Mouse (Mus musculus) CH12F3 (cell line): ENCODE data around the gene Prrc2b.

ENCODE experiments used
- in situ Hi-C: fragments of 300-500 bp; cut with MboI; formaldehyde crosslinking; loops from 2 replicates; pipeline ENCODE4 v1.14.3; 2020; ENCODE audit warnings: low sequenced_read_pairs

The Prrc2b gene

GRCm38 (mm10) chr2:32182119-32182518 is 31.2 kb downstream of the Prrc2b start:
- in situ Hi-C loops: no loop called here

- in situ Hi-C loops: no loop called here
Observed at GRCm38 (mm10) chr2:32182676-32183296, 31.9 kb downstream of the Prrc2b start.

- in situ Hi-C loops: no loop called here
Observed at GRCm38 (mm10) chr2:32187019-32187551, 36.2 kb downstream of the Prrc2b start.

- in situ Hi-C loops: no loop called here
Observed at GRCm38 (mm10) chr2:32187649-32188048, 36.8 kb downstream of the Prrc2b start.

DNA sequence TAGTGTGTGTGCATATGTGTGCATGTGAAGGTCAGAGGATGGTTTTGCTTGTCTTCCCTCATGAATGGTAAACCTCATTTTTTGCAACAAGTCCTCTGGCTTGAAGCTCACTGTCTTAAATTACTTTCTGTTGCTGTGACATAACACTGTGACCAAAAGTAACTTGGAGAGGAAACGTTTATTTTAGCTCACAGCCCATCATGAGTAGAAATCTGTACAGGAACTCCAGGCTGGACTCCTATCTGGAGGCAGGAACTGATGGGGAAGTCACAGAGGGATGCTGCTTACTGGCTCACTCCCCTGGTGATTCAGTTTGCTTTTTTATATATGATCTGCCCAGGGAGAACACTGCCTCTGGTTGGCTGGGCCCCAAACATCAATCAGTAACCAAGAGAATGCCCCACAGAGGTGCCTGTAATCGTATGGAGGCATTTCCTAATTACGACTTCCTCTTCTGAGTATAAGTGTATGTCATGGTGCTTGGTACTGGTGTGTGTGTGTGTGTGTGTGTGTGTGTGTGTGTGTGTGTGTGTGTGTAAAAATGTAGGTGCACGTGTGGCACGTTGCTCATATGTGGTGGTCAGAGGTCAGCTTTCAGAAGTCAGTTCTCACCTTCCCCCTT is 38.3 kb downstream of the Prrc2b start:
- in situ Hi-C loops: no loop called here

GRCm38 (mm10) chr2:32190620-32191019 is 39.7 kb downstream of the Prrc2b start:
- in situ Hi-C loops: no loop called here

- in situ Hi-C loops: no loop called here
Observed at GRCm38 (mm10) chr2:32191872-32192507, 41.1 kb downstream of the Prrc2b start.

DNA sequence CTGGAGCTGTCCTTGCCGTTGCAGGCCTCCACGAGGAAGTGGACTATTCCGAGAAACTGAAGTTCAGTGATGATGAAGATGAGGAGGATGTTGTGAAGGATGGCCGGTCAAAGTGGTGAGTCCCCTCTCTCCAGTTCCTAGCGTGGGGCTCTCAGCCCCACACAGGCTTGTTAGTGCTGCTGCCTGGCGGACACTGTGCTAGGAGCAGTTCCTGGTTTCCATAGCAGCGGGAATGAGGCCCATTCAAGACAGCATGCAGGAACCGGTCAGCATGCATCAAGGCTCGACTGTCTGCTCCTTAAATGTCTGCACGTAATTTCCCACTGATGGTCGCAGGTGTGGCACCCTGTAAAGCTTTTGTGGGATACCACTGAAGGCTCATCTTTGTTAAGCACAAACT is 48.1 kb downstream of the Prrc2b start:
- in situ Hi-C loops: no loop called here

DNA sequence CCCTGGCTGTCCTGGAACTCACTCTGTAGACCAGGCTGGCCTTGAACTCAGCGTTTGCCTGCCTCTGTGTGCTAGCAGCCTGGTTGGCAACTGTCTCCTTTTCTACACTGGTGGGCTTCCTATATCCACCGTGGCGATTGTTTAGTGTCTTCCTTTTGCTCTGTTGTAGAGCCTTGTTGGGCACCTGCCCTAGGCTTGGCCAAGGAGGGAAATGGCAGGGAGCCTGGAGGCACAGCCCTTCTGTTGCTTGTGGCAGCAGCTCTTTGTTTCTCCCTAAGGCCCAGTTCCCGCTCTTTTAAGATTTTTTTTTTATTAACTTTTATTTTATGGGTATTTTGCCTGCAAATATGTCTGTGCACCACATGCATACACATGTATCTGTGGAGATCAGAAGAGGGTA is 49.2 kb downstream of the Prrc2b start:
- in situ Hi-C loops: no loop called here

DNA sequence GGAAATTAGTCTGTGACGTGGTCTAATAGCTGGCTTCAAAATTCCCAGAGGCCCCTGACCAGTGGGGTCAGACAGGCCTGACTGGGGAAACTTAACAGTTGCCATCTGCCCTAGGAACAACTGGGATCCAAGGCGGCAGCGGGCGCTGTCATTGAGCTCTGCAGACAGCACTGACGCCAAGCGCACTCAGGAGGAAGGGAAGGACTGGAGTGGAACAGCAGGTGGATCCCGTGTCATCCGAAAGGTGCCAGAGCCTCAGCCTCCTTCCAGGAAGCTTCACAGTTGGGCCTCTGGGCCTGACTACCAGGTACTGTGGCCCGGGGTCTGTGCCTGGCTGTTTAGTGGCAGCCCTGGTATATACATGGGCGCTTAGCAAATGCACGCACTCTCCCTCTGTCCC is 49.8 kb downstream of the Prrc2b start:
- in situ Hi-C loops: no loop called here

DNA sequence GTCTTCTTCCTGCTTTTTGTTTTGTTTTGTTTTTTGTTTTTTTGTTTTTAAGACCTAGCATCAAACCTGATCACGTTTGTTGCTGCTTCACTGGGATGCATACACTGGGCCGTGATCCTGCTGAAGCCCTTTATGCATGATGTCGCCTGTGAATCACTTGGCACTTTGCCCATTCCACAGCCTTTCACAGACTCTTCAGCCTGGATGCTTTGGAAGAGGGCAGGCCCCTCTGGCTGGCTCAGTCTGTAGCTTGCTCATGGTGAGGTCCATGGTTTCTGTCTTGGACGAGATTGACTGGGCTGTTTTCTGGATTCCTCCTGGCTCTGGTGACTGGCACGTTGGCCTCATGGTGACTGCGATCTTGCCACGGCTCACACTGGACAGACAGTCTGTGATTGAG is 50.6 kb downstream of the Prrc2b start:
- in situ Hi-C loops: no loop called here

GRCm38 (mm10) chr2:32203853-32204252 is 53.0 kb downstream of the Prrc2b start:
- in situ Hi-C loops: no loop called here

DNA sequence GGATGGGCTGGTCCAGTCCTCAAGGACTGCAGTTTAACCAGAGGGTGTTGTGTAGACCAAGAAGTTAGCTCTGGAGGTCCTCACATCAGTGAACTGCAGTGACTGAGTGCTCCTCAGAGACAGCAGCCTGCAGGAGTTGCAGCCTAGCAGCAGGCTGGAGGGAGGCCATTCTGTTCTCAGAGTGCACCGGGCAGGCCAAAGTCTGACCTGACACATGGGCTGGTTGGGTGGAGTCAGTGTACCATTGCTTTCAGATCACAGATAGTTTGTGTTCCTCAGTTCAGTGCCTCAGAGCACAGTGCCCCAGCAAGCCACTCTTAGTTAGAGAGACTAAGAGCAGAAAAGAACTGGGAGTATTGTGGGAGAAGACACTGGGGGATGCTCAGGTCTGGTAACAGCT is 56.8 kb downstream of the Prrc2b start:
- in situ Hi-C loops: no loop called here

DNA sequence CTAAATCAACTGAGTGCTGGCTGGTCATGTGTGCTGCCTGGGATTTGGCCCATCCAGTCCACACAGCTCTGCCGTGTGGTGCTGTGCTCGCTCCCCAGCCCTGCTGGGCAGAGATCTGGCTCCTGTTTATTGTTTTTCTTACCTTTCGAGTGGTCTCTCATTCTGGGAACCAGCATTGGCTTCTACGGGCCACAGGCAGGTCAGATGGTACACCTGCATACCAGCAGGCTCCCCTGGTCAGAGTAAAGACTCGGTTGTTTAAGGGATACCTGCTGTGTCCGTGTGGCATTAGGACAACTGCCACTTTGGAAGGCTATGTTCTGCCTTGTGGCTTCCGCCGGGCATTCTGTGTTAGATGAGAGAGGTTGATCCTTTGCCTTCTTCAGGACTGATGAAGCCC is 60.8 kb downstream of the Prrc2b start:
- in situ Hi-C loops: no loop called here

DNA sequence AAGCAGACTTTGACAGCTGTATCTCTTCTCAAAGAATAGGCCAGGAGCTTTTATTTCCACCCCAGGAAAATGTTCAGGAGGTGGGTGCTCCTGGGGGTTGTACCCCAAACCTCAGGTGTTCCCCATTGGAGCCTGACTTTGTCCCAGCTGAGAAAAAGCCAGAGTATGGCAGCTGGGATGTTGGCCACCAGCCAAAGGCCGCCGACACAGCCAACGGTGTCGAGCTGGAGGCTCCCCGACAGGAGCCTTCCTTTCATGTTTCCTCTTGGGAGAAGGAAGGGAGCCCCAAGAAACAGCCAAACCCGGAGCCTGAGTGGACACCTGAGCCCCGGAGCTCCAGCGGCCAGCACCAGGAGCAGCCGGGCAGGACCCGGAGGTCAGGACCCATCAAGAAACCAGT is 62.1 kb downstream of the Prrc2b start:
- in situ Hi-C loops: no loop called here

GRCm38 (mm10) chr2:32215576-32215975 is 64.7 kb downstream of the Prrc2b start:
- in situ Hi-C loops: no loop called here

GRCm38 (mm10) chr2:32216506-32216905 is 65.6 kb downstream of the Prrc2b start:
- in situ Hi-C loops: no loop called here

GRCm38 (mm10) chr2:32217656-32218055 is 66.8 kb downstream of the Prrc2b start:
- in situ Hi-C loops: no loop called here

DNA sequence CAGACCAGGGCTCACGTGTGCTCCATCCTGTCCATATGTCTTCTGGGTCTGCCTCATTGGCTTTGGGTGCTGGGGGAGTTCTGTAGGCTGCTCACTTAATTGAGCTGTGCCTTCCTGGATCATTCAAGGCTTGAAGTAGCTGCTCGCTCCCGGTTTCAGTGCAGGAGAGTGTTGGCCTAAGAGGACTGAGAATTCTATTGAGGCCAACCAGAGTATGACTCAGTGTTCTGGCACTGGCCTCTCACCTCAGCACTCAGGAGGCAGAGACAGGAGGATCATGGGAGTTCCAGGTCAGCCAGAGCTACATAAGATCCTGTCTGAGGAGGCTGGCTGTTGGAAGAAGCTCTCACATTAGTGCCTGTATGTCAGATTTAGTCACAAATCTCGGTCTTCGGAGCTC is 67.2 kb downstream of the Prrc2b start:
- in situ Hi-C loops: no loop called here

DNA sequence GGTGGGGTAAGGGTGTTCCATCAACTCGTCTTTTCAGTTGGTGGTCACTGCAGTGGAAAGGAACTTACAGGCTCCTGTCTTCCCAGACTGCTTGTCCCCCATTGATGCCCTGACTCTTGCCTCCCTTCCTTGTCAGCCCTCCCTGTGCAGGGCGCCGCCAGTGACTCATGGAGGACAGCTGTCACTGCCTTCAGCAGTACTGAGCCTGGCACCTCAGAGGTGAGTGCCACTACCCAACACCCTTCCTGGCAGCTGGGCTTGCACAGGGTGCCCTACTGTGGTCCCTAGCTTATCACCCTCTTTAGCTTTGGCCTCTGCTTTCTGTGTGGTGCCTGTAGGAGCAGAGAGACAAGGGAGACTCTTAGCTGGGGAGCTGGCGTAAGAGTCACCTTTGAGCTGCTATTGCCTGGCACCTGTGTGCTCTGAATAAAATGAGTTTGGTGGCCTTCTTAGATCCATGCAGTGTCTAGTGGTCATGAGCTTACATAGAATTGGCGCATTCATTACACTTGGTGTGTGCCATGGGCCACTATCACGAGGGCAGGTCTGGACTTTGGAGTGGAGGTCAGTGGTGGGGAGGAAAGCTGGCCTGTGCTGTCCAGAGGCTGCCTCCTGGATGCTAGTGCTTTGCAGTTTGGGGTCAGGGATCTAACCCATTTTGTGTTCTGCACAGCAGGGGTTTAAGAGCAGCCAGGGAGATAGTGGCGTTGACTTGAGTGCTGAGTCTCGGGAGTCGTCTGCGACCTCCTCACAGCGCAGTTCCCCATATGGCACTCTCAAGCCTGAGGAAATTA is 67.9 kb downstream of the Prrc2b start:
- in situ Hi-C loops: no loop called here

DNA sequence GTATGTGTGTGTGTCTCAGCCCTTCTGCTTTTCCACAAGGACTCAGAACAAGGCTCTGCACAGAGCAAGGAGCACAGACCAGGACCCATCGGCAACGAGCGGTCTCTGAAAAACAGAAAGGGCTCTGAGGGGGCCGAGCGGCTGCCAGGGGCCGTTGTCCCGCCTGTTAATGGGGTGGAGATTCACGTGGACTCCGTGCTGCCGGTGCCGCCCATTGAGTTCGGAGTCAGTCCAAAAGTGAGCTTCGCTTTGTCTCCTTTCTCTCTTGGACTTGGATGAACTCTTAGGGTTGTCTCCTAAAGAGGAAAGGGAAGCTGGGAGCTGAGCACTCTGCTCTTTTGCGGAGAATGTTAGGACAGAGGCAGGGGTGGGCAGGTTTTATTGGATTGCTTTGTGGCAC is 68.6 kb downstream of the Prrc2b start:
- in situ Hi-C loops: no loop called here
